Mouse (Mus musculus): ENCODE data around the gene Chst14.

Gene Chst14

GRCm38 (mm10) chr2:118903333-118903741 is 23.0 kb upstream of the Chst14 start:
- in situ Hi-C loops (cut with MboI) = no loop called here

- in situ Hi-C loops (cut with MboI) = no loop called here
These were observed 20.7 kb upstream of the Chst14 start for GRCm38 (mm10) chr2:118905433-118906117.

GRCm38 (mm10) chr2:118906118-118906492 is 20.2 kb upstream of the Chst14 start:
- in situ Hi-C loops (cut with MboI) = no loop called here

- in situ Hi-C loops (cut with MboI) = no loop called here
These were observed 18.5 kb upstream of the Chst14 start for GRCm38 (mm10) chr2:118907781-118908180.

GRCm38 (mm10) chr2:118909151-118909550 is 17.1 kb upstream of the Chst14 start:
- in situ Hi-C loops (cut with MboI) = no loop called here

- in situ Hi-C loops (cut with MboI) = no loop called here
These were observed 15.6 kb upstream of the Chst14 start for GRCm38 (mm10) chr2:118910605-118911278.

GRCm38 (mm10) chr2:118912706-118913105 is 13.6 kb upstream of the Chst14 start:
- in situ Hi-C loops (cut with MboI) = no loop called here

GRCm38 (mm10) chr2:118913551-118914276 is 12.6 kb upstream of the Chst14 start:
- in situ Hi-C loops (cut with MboI) = no loop called here

- in situ Hi-C loops (cut with MboI) = no loop called here
These were observed 11.6 kb upstream of the Chst14 start for GRCm38 (mm10) chr2:118914685-118915084.

- in situ Hi-C loops (cut with MboI) = no loop called here
These were observed 9.9 kb upstream of the Chst14 start for GRCm38 (mm10) chr2:118916436-118916835.

GRCm38 (mm10) chr2:118918543-118918942 is 7.8 kb upstream of the Chst14 start:
- in situ Hi-C loops (cut with MboI) = no loop called here

GRCm38 (mm10) chr2:118920428-118920827 is 5.9 kb upstream of the Chst14 start:
- in situ Hi-C loops (cut with MboI) = no loop called here

- in situ Hi-C loops (cut with MboI) = no loop called here
These were observed 344 bp upstream of the Chst14 start for GRCm38 (mm10) chr2:118925952-118926351.

- in situ Hi-C loops (cut with MboI) = no loop called here
These were observed 873 bp downstream of the Chst14 start for GRCm38 (mm10) chr2:118926998-118927739.

GRCm38 (mm10) chr2:118941341-118941740 is 15.0 kb downstream of the Chst14 start:
- in situ Hi-C loops (cut with MboI) = no loop called here

GRCm38 (mm10) chr2:118943232-118943631 is 16.9 kb downstream of the Chst14 start:
- in situ Hi-C loops (cut with MboI) = no loop called here

- in situ Hi-C loops (cut with MboI) = no loop called here
These were observed 22.5 kb downstream of the Chst14 start for GRCm38 (mm10) chr2:118948818-118949217.

GRCm38 (mm10) chr2:118949699-118950098 is 23.4 kb downstream of the Chst14 start:
- in situ Hi-C loops (cut with MboI) = no loop called here

- in situ Hi-C loops (cut with MboI) = no loop called here
These were observed 30.2 kb downstream of the Chst14 start for GRCm38 (mm10) chr2:118956497-118956896.

- in situ Hi-C loops (cut with MboI) = loop anchor here (10.0 kb wide), 1 partner anchor 195 kb away; the partner anchor contains the start of gene Ccdc9b
These were observed 33.3 kb downstream of the Chst14 start for GRCm38 (mm10) chr2:118959644-118960043.

GRCm38 (mm10) chr2:118960413-118960812 is 34.1 kb downstream of the Chst14 start:
- in situ Hi-C loops (cut with MboI) = loop anchor here (10.0 kb wide), 1 partner anchor 196 kb away; the partner anchor contains the start of gene Ccdc9b

GRCm38 (mm10) chr2:118961546-118961945 is 35.2 kb downstream of the Chst14 start:
- in situ Hi-C loops (cut with MboI) = loop anchor here (10.0 kb wide), 1 partner anchor 197 kb away; the partner anchor contains the start of gene Ccdc9b

All from mature B cell (primary cell).